Mouse (Mus musculus) lung, embryonic 15.5 days (tissue): ENCODE measurements around the gene Ethe1. TPM values are rescaled to one million over a fixed set of nuclear protein-coding genes. Genes with fewer than 3 reads are reported as not detected.

ENCODE experiments used
- ATAC-seq: fragments of 200-750 bp; cut with Nextera tagmentation; 2 replicates; pipeline ENCODE4 v1.8.0; 2017; ENCODE audit warnings: moderate number of reproducible peaks, borderline replicate concordance; ENCODE audit not compliant: low FRiP score, low TSS enrichment; ENCODE audit errors: extremely low read depth
- H3K27ac ChIP-seq: fragments of 300-500 bp; sonication (generic); 2 replicates; pipeline ENCODE4 v1.5.1; 2015; ENCODE audit warnings: moderate library complexity, mild to moderate bottlenecking, inconsistent platforms
- H3K27me3 ChIP-seq: fragments of 300-500 bp; sonication (generic); 2 replicates; pipeline ENCODE4 v1.6.1; 2015; ENCODE audit warnings: inconsistent platforms
- H3K36me3 ChIP-seq: fragments of 300-500 bp; sonication (generic); 2 replicates; pipeline ENCODE4 v1.6.1; 2015; ENCODE audit warnings: inconsistent platforms
- H3K4me1 ChIP-seq: fragments of 300-500 bp; sonication (generic); 2 replicates; pipeline ENCODE4 v1.6.1; 2015; ENCODE audit warnings: inconsistent platforms
- H3K4me2 ChIP-seq: fragments of 300-500 bp; sonication (generic); 2 replicates; pipeline ENCODE4 v1.6.1; 2015; ENCODE audit warnings: inconsistent platforms, mild to moderate bottlenecking, moderate library complexity
- H3K4me3 ChIP-seq: fragments of 300-500 bp; sonication (generic); 2 replicates; pipeline ENCODE4 v1.5.1; 2015; ENCODE audit warnings: mild to moderate bottlenecking, inconsistent platforms
- H3K9ac ChIP-seq: fragments of 300-500 bp; sonication (generic); 2 replicates; pipeline ENCODE4 v1.6.1; 2015; ENCODE audit warnings: inconsistent platforms
- H3K9me3 ChIP-seq: fragments of 300-500 bp; sonication (generic); 2 replicates; pipeline ENCODE4 v1.6.1; 2016; ENCODE audit warnings: inconsistent platforms
- WGBS: fragments of 180-500 bp; shearing (Covaris S2); methylation state at CpG from one replicate; pipeline ENCODE4 v1.1.7; 2015; 5-methylcytosine and 5-hydroxymethylcytosine counted together
- polyA plus RNA-seq: library from polyadenylated mRNA; unstranded; fragments of >200 nt; fragmentation: Nextera tagmentation; extraction: Ambion mirVana; gene quantifications from 2 replicates; pipeline ENCODE4 v1.2.1, GENCODE M21; 2015

Gene Ethe1
- polyA plus RNA-seq, 1 experiment from 2014 or later = 23.8 TPM

DNA sequence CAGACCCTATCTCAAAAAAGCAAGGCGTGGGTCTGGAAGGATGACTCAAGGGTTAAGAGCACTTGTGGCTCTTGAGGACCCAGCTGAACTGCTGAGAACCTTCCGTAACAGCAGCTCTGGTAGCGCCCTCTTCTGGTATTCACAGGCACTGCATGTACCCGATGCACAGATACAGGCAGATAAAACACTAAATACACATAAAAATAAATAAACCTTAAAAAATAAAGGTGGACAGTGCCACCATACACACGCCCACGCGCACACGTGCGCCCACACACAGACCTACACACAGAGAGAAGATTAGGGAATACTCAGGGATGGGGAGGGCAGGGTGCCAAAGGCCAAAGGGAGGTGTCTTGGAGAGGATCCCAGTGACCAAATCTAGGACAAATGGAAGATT lies 55.1 kb downstream of the Ethe1 start:
- peaks cover 36% of the 10 kb centered on the region for H3K27me3 ChIP-seq
- ATAC-seq = no peak
- WGBS = 7% methylated on average over 9 of the region's 9 CpGs
- no peak overlapping the region for H3K4me2 ChIP-seq
- no peak overlapping the region for H3K27ac ChIP-seq
- H3K4me3 ChIP-seq = no peak overlapping the region
- no peak overlapping the region for H3K9ac ChIP-seq
- H3K9me3 ChIP-seq = no peaks in the 10 kb centered on the region
- no peaks in the 10 kb centered on the region for H3K36me3 ChIP-seq
- H3K4me1 ChIP-seq = peaks cover 12% of the 10 kb centered on the region

DNA sequence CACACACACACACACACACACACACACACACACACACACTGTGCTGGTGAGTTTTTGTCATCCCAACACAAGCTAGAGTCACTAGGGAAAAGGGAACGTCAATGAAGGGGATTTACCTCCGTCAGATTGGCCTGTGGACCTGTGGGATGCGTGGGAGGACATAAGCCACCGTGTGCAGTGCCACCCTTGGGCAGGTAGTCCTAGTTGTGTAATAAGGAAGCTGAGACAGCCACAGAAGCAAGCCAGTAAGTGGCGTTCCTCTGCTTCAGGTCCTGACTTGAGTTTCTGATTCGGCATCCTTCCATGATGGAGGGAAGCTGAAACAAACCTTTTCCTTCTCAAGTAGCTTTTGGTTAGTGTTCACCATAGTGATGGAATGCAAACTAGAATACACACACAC lies 57.1 kb downstream of the Ethe1 start:
- H3K4me3 ChIP-seq = no peak overlapping the region
- H3K4me1 ChIP-seq = no peaks in the 10 kb centered on the region
- no peak for ATAC-seq
- no peak overlapping the region for H3K9ac ChIP-seq
- H3K27ac ChIP-seq = no peak overlapping the region
- H3K4me2 ChIP-seq = no peak overlapping the region
- WGBS = 74% methylated on average over 6 of the region's 6 CpGs
- peaks cover 20% of the 10 kb centered on the region; the same call in 1 of the 2 replicates for H3K27me3 ChIP-seq
- no peaks in the 10 kb centered on the region for H3K9me3 ChIP-seq
- no peaks in the 10 kb centered on the region for H3K36me3 ChIP-seq

DNA sequence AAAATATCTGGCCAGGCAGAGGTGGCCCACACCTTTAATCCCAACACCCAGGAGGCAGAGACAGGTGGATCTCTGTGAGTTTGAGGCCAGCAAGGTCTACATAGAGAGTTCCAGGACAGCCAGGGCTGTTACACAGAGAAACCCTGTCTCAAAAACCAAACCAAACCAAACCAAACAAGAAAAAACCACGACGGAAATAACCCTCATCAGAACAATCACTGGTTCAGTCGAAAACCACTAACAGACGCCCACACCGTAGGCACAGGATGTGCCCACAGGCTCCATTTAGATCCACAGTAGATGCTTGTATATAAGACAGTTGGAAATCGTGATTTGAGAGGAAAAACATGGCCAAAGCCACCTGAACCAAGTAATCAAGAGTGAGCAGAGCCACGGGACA lies 57.7 kb downstream of the Ethe1 start:
- WGBS = 70% methylated on average over 7 of the region's 7 CpGs
- H3K27ac ChIP-seq = no peak overlapping the region
- no peak overlapping the region for H3K9ac ChIP-seq
- H3K4me2 ChIP-seq = no peak overlapping the region
- H3K4me3 ChIP-seq = no peak overlapping the region
- H3K27me3 ChIP-seq = peaks cover 15% of the 10 kb centered on the region; the same call in 1 of the 2 replicates
- H3K9me3 ChIP-seq = no peaks in the 10 kb centered on the region
- no peak for ATAC-seq
- H3K4me1 ChIP-seq = no peaks in the 10 kb centered on the region
- H3K36me3 ChIP-seq = no peaks in the 10 kb centered on the region

DNA sequence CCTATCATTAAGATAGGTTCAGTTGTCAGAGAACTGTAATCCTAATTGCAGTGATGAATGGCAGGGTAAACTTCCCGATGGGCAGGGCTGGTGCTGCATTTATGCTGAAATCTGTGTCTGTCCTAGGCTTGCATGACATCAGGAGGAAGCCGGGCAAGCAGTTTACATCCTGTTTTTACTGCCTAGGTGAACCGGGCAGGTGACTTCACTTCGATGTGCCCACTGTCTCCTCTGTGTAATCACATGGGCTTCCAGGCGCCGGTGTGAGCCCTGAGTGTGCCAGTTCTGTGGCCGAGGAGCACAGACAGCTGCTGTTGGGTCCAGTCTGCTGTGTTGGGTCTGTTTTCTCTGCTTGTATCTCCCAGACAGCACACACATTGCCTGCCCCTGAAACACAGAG lies 59.1 kb downstream of the Ethe1 start:
- 63% methylated on average over 7 of the region's 7 CpGs for WGBS
- Histone ChIP-seq H3K4me3 (no peak overlapping the region), H3K27ac (no peak overlapping the region), H3K9me3 (no peaks in the 10 kb centered on the region), H3K4me2 (no peak overlapping the region), H3K27me3 (peaks cover 3% of the 10 kb centered on the region; the same call in 1 of the 2 replicates), H3K9ac (no peak overlapping the region), H3K4me1 (no peaks in the 10 kb centered on the region), H3K36me3 (no peaks in the 10 kb centered on the region)
- no peak for ATAC-seq

DNA sequence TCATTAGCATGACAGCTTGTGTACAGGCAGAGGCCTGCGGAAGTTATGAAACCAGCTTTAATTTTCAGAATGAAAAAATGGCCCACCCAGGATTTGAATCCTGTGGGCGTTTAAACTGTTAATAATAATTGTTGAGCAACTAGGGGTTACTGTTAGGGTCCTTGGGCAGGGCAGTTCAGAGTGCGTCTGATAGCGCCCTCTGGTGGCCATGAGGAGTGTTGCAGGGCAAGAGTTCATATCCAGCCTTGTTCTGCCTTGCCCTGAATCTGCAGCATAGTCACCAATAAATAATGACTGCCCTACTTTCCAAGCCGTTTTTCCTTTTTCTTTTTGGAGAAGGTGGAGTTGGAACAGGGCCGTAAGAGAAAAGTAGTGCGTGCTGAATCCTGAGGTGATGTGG lies 66.3 kb downstream of the Ethe1 start:
- WGBS = 14% methylated on average over 7 of the region's 7 CpGs
- Histone ChIP-seq H3K9me3 (no peaks in the 10 kb centered on the region), H3K27ac (no peak overlapping the region), H3K4me1 (no peaks in the 10 kb centered on the region), H3K9ac (no peak overlapping the region), H3K4me3 (no peak overlapping the region), H3K4me2 (no peak overlapping the region), H3K27me3 (no peaks in the 10 kb centered on the region), H3K36me3 (no peaks in the 10 kb centered on the region)
- no peak for ATAC-seq

Other genes starting within 250 kb of the Ethe1 start
- not detected in 2 replicates for gene Lypd5, start 238.3 kb upstream of the Ethe1 start, polyA plus RNA-seq
- 3.5 and 4.7 TPM in 2 replicates for gene Kcnn4, start 217.3 kb upstream of the Ethe1 start, polyA plus RNA-seq
- 22.5 and 23.9 TPM in 2 replicates for gene Smg9, start 187.9 kb upstream of the Ethe1 start, polyA plus RNA-seq
- gene Irgc1, start 135.2 kb upstream of the Ethe1 start, polyA plus RNA-seq = not detected in 2 replicates
- 17.5 and 18.6 TPM in 2 replicates for gene Plaur, start 125.1 kb upstream of the Ethe1 start, polyA plus RNA-seq
- gene Cadm4, start 105.5 kb upstream of the Ethe1 start, polyA plus RNA-seq = 2.8 and 3.5 TPM in 2 replicates
- 42.7 and 47.2 TPM in 2 replicates for gene Zfp428, start 80.5 kb upstream of the Ethe1 start, polyA plus RNA-seq
- gene AC161166.1, start 75.1 kb upstream of the Ethe1 start, polyA plus RNA-seq = 0.19 and 0.47 TPM in 2 replicates
- gene Irgq, start 56.9 kb upstream of the Ethe1 start, polyA plus RNA-seq = 7.8 and 7.9 TPM in 2 replicates
- gene Pinlyp, start 41.4 kb upstream of the Ethe1 start, polyA plus RNA-seq = 0.39 and 0.54 TPM in 2 replicates
- 109 and 118 TPM in 2 replicates for gene Xrcc1, start 41.3 kb upstream of the Ethe1 start, polyA plus RNA-seq
- 2.8 and 3.0 TPM in 2 replicates for gene Zfp575, start 98 bp downstream of the Ethe1 start, polyA plus RNA-seq
- 0.15 and 0.21 TPM in 2 replicates for gene Phldb3, start 23.2 kb downstream of the Ethe1 start, polyA plus RNA-seq
- gene Lypd3, start 49.0 kb downstream of the Ethe1 start, polyA plus RNA-seq = 0.18 and 0.40 TPM in 2 replicates
- gene Tex101, start 89.1 kb downstream of the Ethe1 start, polyA plus RNA-seq = not detected in 2 replicates
- gene BC049730, start 121.7 kb downstream of the Ethe1 start, polyA plus RNA-seq = not detected in 2 replicates
- not detected in 2 replicates for gene Gm4763, start 139.4 kb downstream of the Ethe1 start, polyA plus RNA-seq
- 0.73 and 0.75 TPM in 2 replicates for gene Cd177, start 172.8 kb downstream of the Ethe1 start, polyA plus RNA-seq
- gene Ceacam10, start 189.7 kb downstream of the Ethe1 start, polyA plus RNA-seq = 0.15 TPM in 1 of 2 replicates, not detected in the other